Mouse (Mus musculus): ENCODE data around the gene Dgkh.

Gene Dgkh

GRCm38 (mm10) chr14:78533701-78534100, 198.9 kb downstream of the Dgkh start:
- DNase-seq, result no peak

- DNase-seq, result no peak
Observed at GRCm38 (mm10) chr14:78532345-78532744, 200.2 kb downstream of the Dgkh start.

- no peak for DNase-seq
Observed at GRCm38 (mm10) chr14:78530256-78530655, 202.3 kb downstream of the Dgkh start.

GRCm38 (mm10) chr14:78528461-78529425, 203.8 kb downstream of the Dgkh start:
- DNase-seq, result no peak

DNA sequence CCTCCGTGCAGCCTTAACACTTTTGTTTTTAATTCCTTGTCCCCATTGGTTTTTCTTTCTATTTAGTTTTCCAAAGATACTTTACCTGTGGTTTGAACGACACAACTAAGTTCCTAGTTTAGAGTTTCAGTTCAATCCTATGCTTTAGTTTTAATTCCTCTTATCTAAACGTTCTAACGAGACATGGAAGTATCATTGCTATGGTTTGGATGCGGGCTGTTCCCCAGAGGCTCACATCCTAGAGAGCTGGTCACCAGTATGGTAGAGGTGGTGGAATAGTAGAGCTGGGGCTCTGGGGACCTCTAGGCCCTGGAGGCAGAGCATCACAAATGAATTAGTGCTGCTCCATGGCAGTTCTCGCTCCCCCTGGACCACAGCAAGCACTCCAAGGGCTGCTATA, 205.7 kb downstream of the Dgkh start:
- no peak for DNase-seq

GRCm38 (mm10) chr14:78526475-78526874, 206.1 kb downstream of the Dgkh start:
- DNase-seq, result no peak

- DNase-seq, result no peak
Observed at GRCm38 (mm10) chr14:78525611-78526457, 206.7 kb downstream of the Dgkh start.

DNA sequence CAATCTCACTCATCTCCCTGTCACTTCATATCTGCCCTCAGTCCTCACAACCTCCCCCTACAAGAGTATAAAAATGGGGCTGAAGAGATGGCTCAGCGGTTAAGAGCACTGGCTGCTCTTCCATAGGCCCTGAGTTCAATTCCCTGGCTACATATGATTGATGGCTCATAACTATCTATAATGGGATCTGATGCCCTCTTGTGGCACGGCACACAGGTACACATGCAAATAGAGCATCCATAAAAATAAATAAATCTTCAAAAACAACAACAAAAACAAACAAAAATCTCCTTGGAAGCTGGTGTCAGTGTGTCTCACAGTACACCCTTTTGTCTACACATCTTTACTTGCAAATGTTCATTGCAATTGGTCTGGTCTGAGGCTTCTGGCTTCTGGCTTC, 207.5 kb downstream of the Dgkh start:
- no peak for DNase-seq

DNA sequence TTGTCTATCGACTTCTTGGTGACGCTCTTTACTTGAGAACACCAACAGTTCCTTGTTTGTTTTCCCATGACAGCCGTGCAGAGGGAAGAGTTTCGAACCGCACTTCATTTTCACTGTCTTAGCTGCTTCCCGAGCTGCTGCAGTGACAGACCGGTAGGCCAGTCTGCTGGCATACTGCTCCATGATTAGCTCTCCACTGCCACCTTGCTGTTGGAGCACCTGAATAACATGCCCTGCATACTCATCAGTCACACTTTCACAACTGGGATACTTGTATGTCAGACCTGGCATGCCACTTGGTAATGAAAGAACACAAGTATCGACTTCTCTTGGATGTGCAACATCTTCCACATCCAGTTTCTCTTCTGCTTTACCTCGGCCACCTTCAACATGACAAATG, 221.9 kb downstream of the Dgkh start:
- DNase-seq, result no peak

DNA sequence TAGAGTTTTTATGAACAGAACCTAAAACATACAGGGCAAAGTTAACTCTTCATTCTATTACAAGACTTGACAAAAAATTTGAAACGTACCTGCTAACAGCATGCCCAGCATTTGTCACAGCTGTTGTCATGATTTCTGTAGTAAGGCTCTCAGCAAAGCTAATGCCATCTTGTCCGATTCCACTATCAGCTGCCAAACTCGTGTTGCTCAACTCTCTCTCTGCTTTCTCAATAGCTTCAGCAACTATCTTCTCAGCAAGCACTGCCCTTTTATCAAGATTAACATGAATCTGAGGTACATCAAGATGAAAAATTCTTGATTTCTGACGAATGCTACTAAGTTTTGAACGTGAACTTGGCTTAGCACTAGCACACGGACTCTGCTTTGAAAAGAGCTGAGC, 222.8 kb downstream of the Dgkh start:
- DNase-seq, result no peak
